Mouse (Mus musculus) WW6 (cell line): ENCODE data around the gene Ttll6.
A peak's percentile ranks its signal among the peaks of the same experiment; 100 is the strongest.
"Not testable (repeated sequence)": the region's sequence is repeated elsewhere in the genome, so short reads cannot be mapped to it uniquely, and the experiment has no call there.

Source experiments
- DNase-seq: peaks from one replicate; pipeline ENCODE4 v3.0.0-alpha.2; 2013; ENCODE audit warnings: low read depth, low spot score

Ttll6 gene

DNA sequence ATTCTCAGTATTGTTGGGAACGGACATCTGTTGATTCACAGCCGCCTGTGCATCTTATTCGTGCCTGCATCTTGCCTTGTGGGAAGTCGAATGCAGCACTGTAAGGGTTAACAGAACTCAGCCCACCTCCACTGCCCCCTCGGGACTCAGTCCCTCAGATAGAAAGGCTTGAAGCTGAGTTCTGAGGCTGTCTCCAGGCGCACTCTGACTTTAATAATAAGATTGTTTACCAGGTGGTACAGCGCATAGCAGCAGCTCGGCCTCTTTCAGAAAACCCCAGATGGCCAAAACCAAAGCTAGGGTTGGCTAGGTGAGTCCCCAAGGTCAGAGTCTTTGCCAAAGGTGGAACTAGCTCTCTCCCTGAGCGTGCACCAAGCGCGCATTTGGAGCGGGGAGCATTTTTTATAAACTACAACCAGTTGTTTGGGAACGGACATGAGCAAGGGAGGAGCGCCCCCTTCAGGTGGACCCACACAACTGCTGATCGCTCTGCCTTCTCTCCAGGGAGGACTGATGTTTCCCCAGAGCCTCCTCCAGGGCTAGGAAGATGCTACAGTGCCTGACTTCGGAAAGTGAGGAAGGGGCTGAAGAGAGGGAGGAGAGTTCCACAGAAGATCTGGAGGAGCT, at the start of gene Ttll6:
Gene Ttll6, plus strand, starts transcription at position 548 of the 627 bp plus-strand sequence.
- DNase-seq, result peak; percentile 84

DNA sequence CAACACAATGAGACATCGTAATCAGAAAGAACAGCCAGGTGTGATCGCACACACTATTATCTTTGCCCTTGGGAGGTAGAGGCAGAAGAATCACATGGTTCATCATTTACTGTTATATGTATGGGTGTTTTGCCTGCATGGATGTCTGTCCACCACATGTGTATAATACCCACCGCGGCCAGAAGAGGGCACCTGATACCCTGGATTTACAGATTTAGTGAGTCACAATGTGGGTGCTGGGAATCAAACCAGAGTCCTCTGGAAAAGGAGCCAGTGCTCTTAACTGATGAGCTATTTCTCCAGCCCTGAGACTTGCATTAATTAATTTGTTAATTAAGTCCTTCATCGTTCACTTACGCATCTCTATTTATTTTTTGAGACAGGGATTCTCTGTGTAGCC, 45.6 kb upstream of the Ttll6 start:
- DNase-seq, result no peak

DNA sequence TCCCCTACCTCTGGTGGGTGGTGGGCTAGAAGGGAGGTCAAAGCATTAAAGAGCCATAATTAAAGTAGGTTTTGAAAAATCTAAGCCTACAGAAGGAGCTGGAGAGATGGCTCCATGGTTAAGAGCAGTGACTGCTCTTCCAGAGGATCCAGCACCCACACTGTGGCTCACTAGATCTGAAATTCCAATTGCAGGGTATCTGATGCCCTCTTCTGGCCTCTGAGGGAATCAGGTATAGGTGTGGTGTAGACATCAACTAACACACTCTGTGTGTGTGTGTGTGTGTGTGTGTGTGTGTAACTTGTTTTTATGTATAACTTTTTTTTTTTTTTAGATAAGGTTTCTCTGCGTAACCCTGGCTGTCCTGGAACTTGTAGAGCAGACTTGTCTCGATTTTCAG, 42.5 kb upstream of the Ttll6 start:
- no peak for DNase-seq

DNA sequence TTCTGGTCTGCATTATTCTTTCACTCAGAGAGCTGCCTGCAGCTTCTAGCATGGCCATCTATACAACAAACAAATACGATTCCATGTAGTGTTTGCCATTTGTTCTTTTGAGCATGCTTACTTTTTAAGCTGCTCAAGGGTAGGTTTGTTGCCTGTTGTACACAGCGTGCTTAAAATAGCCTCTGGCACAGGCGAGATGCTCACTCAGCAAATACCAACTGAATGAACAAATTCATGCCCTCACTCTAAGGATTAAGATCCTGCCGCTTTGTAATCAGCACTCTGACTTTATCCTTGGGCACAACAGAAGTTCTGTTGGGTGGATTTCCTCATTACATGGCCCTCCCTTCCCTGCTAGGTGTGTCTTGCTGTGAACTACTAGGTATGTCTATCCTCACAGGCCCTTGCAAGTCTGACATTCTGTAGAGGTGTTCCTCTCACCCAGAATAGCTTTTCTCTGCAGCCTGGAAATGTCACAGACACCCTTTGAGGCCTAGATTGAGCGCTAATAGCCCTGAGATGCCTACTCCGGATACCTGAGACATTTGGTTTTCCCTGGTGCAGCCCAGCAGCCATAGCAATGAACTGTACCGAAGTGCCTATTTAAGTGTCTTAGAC, 40.8 kb upstream of the Ttll6 start:
- DNase-seq, result no peak

DNA sequence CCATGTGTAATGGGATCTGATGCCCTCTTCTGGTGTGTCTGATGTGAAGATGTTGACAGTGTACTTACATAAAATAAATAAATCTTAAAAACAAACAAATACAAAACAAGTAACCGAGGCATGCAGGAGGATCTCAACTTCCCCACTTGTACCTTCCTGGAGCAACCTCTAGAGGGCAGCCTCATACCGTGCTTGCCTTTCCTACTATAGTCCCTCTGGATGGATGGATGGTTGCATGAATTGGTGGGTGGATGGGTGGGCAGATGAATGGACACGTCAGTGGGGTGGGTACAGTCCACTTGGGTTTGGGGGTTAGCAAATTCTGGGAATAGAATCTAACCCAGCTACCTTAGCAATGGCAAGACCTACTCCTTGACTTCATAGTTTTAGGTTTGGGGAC, 40.2 kb upstream of the Ttll6 start:
- no peak for DNase-seq

DNA sequence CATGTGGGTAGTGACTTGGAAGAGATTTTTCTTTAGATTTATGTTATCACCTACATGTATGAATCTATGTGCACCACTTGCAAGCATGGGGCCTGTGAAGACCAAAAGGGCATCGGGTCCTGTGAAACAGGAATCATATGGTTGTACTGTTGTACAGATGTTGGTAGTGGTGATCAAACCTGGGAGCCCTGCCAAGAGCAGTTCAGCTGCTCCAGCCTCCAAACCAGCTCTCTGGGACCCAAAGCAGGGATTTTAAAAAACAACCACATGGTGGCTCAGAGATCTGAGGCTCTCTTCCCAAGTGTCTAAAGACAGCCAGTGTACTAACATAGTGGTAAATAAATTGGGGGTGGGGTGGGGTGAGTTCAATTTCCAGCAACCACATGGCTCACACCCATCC, 25.2 kb upstream of the Ttll6 start:
- DNase-seq, result no peak

DNA sequence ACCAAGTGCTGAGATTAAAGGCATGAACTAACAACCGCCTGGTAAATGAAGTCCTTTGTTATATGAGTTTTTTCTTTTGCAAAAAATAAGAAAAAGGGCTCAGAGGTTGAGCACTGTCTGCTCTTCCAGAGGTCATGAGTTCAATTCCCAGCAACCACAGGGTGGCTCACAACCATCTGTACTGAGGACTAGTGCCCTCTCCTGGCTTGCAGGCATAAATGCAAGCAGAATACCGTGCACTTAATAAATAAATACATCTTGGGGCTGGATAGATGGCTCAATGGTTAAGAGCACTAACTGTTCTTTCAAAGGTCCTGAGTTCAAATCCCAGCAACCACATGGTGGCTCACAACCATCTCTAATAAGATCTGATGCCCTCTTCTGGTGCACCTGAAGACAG, 22.6 kb upstream of the Ttll6 start:
- DNase-seq, result not testable (repeated sequence)

DNA sequence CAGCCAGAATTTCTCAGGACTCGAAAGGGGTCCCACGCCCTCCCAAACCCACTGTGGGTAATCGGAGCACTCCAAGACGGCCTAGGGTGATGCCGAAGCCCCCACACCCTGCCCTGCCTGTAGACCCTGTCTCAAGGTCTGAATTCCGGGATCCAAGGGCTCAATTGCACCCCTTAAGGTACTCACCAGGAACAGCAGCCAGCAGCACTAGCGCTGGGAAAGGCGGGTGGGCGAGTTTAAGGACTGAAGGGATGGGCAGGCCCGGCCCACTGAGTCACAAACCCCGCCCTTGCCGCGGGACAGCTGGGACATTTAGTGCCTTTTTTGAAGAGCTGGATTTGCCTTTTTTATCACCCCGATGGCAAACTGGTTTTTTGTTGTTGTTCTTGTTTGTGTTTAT, 21.8 kb upstream of the Ttll6 start, which contains the start of gene Calcoco2:
Gene Calcoco2, minus strand, starts transcription at position 214 of the 400 bp plus-strand sequence.
- DNase-seq, result peak; percentile 86

DNA sequence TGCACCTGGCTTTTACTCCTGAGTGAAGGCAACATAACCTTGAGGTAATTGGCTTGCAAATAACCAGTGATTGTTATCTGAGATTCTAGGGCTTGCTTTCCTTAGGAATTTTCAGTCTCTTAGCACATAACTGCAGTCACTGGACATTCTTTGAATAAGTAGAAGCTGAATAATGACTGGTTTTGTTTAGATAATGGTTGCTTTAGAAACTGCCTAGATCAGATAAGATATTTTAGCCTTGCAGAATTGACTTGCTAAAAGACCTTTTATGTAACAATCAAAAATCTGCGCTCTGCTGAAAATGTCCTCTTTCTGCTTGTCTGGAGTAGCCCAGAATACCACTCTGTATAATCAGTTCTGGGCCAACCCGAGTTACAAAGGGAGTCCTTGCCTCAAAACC, 19.5 kb upstream of the Ttll6 start:
- DNase-seq, result no peak

DNA sequence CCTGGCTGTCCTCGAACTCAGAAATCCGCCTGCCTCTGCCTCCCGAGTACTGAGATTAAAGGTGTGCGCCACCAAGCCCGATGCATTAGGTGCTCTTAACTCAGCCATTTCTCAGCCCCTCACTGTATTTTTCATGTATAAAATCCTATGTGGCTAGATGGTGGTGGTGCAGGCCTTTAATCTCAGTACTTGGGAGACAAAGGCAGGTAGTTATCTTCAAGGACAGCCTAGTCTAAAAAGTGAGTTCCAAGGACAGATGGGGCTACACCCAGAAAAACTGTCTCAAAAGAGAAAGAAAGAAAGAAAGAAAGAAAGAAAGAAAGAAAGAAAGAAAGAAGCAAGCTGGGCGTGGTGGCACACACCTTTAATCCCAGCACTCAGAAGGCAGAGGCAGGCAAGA, 18.2 kb upstream of the Ttll6 start:
- DNase-seq, result no peak

DNA sequence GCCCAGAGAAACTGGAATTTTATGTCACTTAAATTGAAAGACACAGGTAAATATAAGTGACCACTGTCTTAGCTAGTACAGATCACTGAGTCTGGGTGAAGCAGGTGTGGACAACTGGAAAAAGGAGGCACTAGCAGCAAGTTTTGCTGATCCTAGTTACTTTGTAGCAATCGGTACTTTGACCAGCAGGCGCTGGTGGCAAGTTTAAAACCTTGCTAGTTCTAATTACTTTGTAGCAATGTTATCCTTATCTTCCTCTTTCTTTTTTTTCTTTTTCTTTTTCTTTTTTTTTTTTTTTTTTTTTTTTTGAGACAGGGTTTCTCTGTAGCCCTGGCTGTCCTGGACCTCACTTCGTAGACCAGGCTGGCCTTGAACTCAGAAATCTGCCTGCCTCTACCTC, 17.5 kb upstream of the Ttll6 start:
- DNase-seq, result no peak

DNA sequence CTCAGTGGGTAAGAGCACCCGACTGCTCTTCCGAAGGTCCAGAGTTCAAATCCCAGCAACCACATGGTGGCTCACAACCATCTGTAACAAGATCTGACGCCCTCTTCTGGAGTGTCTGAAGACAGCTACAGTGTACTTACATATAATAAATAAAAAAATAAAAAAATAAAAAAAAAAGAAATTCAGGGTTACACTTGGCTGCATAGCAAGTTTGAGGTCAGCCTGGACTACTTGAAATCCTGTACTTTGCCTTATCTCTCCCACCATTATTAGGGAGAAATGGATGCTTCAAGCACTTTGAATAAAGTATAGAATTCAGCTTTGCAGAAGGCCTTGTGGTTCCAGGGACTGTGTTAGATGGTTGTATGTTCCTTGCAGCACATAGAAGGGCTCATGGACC, 16.7 kb upstream of the Ttll6 start:
- DNase-seq, result not testable (repeated sequence)

DNA sequence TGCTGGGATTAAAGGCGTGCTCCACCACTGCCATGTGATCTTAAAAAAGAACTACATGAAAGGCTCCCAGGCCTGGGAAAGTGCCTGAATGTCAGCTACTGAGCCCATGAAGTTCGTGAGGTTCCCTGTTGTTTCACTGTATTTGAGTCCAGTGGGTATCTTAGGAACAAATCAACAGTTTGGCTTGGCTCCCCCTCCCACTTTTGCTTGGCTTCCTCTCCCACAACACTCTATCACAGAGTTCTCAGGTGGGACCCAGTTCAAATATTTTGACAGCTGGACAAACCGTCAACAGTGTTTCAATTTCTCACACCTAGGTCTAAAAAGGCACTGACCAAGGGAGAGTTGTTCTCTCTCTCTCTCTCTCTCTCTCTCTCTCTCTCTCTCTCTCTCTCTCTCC, 14.2 kb upstream of the Ttll6 start:
- DNase-seq, result no peak

DNA sequence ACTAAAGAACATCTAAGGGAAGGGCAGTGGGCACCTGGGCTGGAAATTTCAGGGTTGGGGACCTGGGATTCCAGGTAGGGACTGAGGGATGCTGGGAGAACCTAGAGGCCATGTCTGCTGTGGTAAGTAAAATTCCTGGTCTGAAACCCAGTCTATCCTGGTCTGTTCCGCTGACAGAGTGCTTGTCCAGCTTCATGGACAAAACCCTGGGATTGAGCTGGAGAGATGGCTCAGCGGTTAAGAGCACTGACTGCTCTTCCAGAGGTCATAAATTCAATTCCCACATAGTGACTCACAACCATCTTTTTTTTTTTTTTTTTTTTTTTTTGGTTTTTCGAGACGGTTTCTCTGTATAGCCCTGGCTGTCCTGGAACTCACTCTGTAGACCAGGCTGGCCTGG, 10.8 kb upstream of the Ttll6 start:
- not testable (repeated sequence) for DNase-seq

DNA sequence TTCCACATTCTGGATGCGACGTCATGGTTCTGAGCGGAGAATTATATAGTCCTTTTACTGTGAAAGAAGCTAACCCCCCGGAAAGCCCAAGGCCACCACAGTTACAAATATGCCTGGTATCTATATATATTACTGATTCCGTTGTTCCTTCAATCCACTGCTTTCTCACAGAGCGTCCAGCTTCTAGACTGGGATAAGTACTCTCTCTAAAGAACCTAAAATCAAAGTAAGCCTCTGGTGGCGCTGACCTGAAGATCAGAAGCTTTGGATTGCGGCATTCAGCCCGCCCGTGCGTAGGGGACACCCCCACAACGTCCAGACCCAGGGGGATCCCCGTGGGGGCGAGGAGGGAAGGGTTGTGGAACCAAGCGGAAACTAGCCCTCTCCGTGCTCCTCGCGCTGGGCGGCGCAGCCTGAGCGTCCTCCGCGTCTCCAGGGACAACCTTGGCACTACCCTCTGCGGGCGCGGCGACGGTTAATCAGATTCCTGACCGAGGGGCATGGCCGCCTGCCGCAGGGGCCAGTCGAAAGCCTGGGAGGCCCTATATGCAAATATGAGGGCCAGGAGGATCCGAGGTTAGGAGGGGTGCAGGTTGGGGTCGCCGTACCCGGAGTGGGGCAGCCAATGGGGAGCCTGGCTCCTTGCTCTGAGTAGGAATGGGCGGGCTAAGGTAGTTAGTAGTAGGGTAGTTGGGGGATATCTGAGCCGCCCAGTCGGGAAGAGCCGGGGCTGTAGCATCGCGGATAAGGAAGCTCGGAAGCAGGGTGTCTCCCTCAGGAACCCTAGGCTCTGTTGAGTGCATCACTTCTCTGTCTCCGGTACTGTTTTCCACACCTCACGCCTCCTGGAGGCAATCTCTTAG, 9.3 kb upstream of the Ttll6 start:
- peak; percentile 58 for DNase-seq

DNA sequence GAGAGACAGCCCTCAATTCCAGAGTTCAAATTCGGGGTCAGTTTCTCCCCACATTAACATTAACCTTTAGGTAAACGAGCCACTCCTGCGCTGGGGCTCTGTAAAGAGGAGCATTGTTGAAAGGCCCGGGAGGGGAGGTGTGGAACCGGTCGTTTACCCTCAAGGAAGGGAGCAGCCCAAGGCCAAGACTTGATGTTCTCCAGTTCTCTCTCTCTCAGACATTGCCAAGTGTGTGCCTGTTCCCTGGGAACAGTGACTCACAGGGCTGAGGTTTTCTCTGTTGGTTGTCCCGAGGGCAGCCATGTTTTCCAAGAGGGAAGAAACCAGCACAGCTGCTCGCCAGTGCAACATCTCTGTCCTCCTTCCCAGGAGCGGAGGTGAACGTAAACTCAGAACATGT, 3.0 kb upstream of the Ttll6 start:
- peak; percentile 39 for DNase-seq

DNA sequence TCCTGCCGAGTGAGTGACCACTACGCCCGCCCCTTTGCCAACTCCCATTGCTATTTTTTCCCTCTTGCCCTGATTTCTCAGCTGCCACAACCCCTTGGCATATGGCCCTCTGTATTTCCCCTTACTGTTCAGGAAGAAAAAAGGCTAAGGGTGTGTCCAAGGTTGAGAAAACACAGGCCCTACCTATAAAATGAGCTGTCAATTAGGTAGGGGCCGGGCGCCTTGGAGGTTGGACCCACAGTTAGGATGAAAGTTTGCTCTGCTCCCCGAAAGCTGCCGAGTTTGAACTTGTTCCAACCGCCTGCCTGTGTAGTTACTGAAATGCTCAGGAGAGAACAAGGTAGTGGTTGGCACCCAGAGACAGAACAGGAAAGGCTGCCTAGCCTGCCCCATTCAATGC, 2.3 kb downstream of the Ttll6 start:
- no peak for DNase-seq

DNA sequence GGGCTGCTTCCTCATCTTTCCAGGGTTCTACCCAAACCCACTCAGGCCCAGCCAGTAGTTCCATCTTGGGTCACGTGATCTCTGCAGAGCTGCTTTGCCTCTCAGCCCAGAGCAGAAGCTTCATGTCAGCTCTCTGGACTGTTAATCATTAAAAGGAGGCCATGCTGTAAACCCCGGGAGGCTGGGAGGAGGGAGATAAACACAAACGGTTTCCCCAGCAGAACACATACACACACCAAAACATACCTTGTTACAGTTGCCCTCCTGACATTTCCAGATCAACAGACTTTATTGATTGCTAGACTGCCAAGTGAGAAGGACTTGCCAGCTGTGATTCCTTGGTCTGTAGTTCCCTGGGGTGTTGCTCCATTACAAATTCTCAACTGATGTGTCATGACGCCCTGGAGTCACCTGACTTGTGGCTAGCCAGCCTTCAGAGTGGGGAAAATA, 7.2 kb downstream of the Ttll6 start:
- DNase-seq, result no peak

DNA sequence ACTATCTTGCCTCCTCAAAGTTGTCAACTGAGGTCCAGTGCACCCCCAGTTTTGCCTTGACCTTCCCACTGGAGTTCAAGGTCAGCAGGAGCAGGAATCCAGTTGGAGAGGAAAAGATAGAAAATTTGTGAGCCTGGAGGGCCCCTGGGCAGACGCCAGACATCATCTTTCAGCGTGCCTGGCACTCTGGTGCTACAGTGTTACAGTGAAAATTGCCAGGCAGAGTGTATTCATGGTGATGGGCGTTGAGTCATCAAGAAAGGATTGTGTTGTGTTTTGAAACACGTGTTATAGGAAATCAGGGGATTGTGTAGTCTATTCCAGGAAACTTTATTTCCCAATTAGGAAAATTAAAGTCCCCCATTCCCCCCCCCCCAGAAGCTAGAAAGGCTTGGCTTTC, 10.2 kb downstream of the Ttll6 start:
- no peak for DNase-seq

DNA sequence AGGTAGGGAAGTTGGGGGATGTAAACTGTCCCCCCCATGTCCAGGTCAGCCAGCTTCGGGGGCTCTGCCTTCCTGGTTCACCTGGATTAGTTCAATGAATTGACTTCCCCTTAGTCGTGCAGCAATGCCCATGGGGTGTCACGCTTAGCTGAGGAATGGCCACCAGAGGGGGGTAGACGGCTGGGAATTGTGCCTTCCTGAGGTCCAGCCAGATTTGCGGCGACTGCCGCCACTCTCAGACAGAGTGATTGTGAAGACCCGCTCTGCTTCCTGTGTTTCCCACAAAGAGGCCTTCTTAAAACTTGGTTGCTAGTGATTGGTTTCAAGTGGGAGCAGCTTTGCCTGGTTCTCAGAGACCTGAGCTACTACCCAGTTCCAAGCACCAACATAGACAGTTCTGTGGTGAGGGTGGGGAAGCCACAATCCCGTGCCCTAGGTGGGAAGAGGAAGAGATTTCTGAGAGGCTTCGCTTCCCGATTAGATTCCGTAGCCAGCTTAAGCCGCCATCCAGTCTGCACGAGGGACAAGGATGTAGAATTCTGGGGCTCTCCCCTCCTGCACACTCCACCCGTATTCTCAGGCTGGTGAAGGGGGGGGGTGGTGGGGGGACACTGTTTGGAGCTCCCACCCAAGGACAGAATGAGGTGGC, 12.2 kb downstream of the Ttll6 start:
- peak; percentile 69 for DNase-seq

DNA sequence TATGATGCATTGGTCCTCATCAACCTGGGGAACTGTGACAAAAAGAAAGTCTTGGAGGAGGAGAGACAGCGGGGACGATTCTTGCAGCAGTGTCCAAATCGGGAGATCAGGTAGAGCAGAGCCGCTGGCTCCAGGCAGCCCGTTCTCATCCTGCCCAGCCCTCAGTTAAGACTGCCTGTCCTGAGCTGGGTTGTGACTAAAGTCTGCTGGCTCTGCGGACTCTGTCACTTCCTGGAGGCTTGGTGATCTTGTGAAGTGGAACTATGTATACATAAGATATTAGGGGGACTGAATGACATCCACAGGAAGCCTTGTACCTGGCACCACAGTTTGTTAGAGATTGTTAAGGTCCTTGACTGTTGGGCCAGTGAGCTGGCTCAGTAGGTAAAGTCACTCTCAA, 13.9 kb downstream of the Ttll6 start:
- DNase-seq, result no peak

DNA sequence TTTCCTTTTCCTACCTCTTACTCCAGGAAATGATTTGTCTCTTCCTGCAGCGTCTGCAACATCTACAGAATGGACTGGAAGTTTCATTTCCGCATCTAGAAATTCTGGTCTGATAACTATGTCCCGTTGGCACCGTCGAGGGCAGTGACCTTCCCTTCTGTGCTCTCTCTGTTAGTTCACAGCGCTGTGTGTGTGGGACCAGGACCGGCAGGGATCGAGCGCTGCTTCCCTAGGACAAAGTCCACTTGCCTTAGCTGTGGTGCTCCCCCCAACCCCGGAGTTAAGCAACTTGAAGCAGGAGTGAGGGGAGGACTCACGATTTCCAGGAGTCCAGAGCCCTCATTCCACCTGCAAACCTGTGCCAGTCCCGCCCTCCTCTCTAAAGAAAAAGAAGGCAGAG, 31.2 kb downstream of the Ttll6 start:
- no peak for DNase-seq
